Mouse (Mus musculus) liver, postnatal 0 days (tissue): Measurements from ENCODE around the gene Ccna2.

Source experiments
- CTCF ChIP-seq: sonication (generic); IDR thresholded peaks from 2 replicates; pipeline ENCODE4 v1.5.1; 2016; ENCODE audit warnings: antibody characterized with exemption, low read depth
- EP300 ChIP-seq: IDR thresholded peaks from 2 replicates; pipeline ENCODE4 v1.6.1; 2016; ENCODE audit warnings: antibody characterized with exemption, low read depth, mild to moderate bottlenecking

GRCm38 (mm10) chr3:36521073-36522060 is 50.6 kb downstream of the Ccna2 start, which contains the start of gene Gm11549:
- TF ChIP-seq EP300 (no peak), CTCF (no peak)
